Mouse (Mus musculus) olfactory bulb, adult 2 months (tissue): Measurements from ENCODE around the gene Olfr1291-ps1.

Experiments used
- CTCF ChIP-seq: fragments of 200-500 bp; IDR thresholded peaks from 2 replicates; pipeline ENCODE4 v1.5.1; 2012; ENCODE audit warnings: low read depth, mild to moderate bottlenecking, low read length, moderate library complexity; ENCODE audit not compliant: insufficient read depth
- POLR2A ChIP-seq: fragments of 200-500 bp; IDR thresholded peaks from 2 replicates; pipeline ENCODE4 v1.6.1; 2012; ENCODE audit warnings: mild to moderate bottlenecking, low read depth, low read length, moderate library complexity; ENCODE audit not compliant: insufficient read depth

DNA sequence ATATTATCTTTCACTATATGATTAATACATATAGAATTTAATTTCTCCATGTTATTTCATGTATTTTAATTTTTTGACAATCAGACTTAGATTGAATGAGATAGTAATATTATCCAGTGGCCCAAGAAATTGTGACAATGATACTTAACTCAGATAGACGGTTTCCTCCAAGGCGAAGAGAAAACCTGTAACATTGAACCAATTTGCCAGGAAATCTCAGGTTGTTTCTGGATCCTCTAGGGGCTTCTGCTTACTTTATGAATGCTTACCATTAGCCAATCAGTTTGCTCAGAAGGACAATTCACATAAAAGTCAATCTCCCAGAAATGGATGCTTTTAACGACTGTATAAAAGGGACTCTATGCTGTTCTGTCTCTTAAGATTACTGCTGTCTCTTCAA, at the start of gene Olfr1291-ps1:
- TF ChIP-seq POLR2A (no peak), CTCF (no peak)
